Mouse (Mus musculus) spleen, adult 18-20 months (tissue): ENCODE measurements around the gene Akr7a5.

Experiments used
- DNase-seq, 2 experiments: peaks; one replicate each; pipeline ENCODE4 v3.0.0; 2022; ENCODE audit warnings: mixed read lengths in 2 of 2

Akr7a5 gene

DNA sequence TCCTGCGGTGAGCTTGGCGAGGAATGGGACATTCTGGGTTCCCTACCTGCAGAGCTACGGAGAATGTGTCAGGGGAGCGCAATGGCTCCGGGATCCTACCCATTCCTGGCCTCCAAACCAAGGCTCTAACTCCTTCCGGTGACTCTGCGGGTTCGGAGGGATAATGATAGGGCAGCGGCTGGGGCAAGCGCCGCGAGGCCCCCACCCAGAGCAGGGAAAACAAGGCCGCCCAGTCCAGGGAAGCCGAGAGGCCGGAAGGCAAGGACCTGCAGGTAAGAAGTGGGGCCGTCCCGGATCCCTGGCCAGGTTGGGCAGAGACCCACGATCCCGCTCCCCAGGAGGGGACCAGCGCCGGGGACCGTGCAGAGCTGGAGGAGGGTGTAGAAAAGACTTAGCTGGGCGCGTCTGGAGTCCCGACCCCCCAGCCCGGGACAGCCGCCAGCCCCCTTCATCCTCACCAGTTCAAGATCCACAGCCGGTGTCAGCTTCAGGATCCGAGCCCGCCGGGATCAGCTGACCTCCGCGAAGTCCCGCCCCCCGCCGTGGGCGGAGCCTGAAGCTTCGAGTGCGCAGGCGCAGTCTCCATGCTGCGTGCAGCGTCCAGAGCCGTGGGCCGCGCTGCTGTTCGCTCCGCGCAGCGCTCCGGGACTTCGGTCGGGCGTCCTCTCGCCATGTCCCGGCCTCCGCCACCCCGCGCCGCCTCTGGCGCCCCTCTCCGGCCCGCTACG is at the start of gene Akr7a5, which contains the start of gene Pqlc2:
Akr7a5 (plus strand) TSS at position 574 of the 728 bp plus-strand sequence.
Pqlc2 (minus strand) TSS at position 538 of the 728 bp plus-strand sequence.
- peak; percentile 95 to 100 for DNase-seq

DNA sequence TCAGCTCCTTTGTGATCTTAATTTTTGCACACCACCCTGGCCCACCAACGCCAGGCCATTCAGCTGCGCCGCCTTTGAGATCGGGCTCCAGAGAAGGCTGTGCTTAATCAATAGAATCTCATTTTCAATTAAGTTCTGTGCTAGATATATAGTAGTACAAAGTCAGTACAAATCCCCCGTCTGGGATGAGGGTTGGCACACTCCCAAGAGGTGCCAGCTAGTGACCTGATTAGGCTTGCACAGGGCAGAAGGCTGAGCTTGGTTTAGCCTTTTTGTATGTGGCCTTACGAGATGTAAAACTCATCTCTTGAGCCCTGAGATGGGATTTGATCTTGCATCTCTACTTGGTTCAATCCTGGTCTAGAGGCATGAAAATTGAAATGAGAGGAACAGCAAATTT is 47.6 kb upstream of the Akr7a5 start:
- no peak for DNase-seq

DNA sequence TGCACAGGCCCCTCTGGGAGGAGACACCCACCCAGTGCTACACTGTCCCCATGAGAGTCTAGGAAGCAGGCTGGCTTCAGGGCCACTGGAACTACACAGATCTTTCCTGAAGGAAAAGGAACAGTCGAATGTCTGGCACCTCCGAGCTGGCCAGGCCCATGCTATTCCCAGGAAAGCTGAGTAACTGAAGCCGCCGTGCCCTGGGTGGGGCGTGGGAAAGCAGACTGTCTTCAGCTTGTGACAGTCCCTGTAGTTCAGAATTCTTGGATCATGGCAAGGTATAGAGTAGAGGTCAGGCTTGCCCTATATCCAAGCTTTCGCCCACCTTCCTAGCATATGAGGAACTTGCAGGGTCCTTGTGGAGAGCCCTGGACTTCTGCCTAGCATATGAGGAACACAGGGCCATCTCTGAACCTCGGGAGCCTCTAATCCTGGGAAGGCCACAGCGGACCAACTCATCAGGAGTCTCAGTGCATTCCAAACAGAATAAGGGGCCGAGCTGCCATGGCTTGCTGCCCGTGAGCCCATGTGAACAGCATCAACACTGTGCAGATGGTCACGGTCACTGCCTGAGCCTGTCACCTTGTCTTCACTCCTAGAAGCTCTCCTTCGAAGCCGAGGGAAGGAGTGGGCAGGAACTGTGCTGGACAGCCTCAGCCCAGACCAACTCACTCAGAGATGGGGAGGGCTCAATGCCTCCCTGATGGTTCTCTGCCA is 44.6 kb upstream of the Akr7a5 start:
- DNase-seq = no peak

DNA sequence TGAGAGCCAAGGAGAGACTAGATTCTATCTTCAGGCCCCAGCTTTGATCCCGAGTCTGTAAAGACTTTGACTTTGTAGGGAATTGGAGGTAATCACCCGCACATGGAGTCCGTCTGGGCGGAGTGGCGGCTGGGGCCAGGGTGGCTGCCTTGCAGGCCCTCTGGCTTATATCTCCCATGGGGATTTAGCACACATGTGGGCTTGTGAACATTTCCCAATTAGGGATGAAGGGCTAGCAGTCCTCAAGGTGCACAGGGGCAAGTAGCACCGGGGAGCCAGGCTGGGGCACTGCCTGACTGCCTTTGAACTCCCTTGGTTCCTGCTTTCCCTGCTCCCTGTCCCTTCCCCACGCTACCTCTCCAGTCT is 44.1 kb upstream of the Akr7a5 start:
- no peak for DNase-seq

DNA sequence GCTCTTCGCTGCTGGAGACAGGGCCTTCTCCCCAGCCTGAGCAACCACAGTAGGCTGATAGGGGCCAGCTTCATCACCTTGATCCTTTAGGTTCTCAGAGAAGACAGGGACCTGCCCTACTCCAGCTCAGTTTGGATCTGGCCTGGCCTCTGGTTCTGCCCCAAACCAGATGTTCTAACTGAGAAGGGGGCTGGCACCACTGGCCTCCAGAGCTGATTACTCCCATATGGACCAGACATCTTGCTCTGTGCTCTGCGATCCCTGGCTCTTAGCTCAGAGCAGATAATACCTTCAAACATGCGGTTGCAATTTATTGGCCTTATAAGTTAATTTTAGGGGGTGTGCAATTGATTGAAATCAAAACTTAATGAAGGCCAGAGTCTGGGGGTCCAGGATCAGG is 43.2 kb upstream of the Akr7a5 start:
- no peak for DNase-seq

DNA sequence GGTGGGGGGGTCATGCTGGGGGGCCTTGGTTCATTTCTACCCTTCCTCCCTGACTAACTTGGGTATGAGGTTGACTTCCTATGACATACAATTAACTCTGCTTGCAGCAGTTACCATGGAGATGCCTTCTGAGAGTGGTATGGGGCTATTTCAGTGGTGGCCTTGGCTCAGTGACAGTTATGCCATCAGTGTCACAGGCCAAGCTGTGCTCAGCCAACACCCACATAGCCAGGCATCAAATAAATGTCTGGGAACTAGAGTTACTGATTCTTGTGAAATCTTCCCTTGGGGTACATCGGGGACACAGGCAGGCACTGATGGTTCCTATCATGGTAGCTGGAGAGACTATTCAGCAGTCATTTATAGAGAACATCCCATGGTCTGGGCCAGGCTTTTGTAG is 42.3 kb upstream of the Akr7a5 start:
- DNase-seq = no peak

DNA sequence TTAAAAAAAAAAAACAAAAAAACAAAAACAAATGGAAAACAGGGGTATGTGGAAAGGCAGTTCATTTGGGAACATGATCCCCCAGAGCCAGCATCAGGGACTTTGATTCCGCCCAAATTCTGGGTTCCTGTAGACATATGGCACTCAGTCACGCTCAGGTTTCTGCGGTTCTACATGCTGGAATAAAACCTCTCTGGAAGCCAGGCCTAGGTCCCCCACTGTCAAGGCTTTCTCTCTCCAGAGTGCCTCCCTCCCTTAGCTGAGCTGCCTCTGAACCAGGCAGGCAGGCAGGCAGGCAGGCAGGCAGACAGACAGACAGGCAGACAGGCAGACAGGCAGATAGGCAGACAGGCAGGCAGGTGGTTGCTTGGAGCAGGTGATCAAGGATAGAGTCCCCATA is 40.4 kb upstream of the Akr7a5 start:
- no peak for DNase-seq

DNA sequence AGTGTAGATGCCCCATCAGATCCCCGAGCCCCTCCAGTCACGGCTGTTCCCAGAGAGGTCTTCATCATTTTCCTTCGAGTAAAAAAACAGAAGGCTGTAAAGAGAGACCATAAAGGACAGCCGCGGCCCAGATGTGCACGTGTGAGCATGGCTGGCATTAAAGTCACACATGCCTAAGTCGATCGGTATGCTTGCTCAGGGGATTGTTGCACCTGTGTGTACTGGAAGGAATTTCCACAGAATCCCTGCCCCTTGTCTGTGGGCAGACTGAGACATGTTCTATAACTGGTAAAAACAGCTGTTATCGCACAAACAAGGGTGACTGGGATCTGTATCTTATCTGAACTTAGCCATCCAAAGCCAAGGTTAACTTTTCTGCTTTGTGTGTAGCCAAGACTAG is 39.0 kb upstream of the Akr7a5 start:
- no peak for DNase-seq

DNA sequence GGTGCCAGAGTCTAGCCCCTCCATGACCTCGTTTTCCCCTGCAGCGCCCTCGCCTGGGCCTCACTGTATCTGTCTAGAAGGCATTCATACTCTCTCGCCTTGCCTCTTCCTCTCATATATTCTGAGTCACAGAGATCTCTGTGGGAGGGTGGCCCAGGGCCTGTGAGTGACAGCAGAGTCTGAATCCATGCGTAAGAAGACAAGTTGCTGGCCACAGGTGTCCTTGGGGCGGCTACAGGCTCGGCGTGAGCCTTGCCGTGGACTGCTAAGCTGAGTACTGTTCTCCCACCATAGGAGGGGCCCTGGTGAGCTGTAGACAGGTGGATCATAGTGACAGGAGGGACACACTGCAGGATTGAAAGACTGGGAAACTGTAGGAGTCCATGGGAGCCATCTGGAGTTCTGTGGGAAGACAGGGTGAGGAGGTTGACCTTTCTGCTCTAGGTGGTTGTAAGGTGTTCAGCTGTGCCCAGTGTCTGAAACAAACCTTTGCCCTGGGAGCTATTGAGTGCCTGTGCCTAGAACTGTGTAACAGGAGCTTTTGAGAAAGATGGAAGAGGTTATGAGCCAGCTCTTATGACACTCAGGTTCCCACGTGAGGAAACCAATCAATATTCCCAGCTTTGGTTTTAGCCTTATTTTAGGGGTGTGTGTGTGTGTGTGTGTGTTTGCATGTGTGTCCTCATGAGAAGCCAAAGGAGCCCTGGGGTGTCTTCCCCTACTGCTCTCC is 37.4 kb upstream of the Akr7a5 start:
- no peak for DNase-seq

DNA sequence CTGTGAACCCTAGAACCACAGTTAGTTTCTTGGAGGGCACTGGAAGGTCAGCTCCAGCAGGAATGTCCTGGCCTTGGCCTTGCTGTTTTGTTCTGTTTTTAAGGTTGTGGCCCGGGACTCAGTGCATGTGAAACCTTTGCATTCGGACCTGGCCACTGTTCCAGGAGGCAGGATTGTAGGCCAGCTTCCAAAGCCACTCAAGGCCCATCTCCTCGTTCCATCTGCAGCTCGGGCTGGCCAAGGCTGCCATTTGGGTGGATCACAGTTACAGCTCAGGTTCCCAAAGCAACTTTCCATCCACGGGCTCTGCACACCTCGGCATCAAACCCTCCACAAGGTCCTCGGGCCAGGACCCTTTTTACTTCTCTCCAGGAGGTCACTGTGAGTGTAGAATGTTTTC is 36.0 kb upstream of the Akr7a5 start:
- no peak for DNase-seq

DNA sequence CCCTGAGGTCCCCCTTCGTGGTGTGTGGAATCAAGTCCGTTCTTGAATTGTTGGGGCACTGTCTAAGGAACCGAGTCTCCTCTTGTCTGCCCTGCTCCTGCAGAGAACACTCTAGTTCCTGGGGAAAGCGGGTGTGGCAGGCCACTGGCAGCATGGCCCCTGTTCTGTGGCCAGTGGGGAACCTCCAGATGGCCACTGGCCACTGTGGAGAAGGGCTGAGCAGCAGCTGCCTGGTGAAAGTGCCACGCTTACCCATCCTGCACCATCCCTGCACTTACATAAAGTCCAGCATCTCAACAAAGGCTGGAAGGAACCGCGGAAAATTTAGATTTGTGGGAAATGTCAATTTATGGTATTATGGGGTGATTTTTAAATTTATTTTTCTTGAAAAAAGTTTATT is 34.1 kb upstream of the Akr7a5 start:
- no peak for DNase-seq

DNA sequence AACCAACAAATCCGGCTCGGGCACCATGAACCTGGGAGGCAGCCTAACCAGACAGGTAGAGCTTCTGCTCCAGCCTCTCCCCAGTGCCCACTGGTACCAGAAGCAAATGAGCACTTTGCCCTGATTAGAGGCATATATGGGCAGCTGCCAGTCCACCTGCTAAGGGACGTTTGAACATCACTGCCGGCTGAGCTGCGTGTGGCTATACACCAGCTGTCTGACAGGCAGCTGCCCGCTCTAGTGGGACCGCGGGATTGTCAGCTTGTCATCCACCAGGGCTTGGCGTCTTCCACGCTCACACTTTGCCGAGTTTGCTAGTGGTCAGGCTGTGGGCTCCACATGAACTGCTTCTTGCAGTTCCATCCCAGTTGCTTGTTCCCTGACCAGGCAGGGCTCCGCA is 30.0 kb upstream of the Akr7a5 start:
- no peak for DNase-seq

DNA sequence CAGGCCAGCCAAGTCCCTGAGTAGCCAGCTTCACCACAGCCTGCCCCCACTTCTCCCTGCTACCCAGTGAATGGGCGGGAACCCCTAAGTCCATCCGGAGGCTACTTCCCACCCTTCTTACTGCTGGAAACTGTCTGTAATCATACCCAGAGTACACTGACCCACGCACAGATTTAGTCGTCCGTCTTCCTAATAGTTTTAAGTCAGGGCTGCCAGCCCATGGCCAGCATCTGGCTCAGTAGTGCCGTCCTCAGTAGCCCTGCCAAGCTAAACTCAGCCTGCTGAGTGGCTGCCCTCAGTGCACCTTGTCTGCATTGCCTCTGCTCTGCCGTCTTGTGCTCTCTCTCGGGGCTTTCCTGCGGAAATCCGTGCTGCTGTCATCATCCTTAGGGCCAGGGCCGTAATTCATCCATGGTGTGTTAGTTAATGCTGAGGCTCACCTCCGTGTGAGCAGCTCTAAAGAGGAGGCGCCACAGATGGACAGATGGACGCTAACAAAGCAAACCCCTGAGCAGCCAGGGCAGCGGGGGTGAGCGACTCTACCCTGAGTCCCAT is 28.7 kb upstream of the Akr7a5 start:
- no peak for DNase-seq

DNA sequence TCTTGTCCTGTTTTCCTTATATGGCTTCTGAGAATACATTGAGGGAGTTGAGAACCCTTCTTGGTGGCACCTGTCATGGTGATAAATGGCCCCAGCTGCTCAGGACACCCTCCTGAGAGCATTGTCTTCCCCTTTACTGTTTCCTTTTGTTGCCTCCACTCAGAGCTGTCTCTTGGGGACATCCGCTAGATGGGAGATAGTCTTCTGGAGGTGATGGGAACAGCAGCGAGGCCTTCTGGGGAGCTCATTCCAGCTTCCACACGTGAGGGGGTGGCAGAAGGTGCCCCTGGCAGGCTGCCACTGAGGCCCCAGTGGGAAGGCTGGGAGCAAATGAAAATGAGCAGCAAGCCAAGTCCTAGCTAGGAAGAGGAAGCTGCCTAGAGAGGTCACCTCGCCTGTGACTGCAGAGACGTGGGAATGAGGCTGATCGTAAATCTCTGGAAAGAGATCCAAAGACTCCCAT is 27.6 kb upstream of the Akr7a5 start:
- no peak for DNase-seq

DNA sequence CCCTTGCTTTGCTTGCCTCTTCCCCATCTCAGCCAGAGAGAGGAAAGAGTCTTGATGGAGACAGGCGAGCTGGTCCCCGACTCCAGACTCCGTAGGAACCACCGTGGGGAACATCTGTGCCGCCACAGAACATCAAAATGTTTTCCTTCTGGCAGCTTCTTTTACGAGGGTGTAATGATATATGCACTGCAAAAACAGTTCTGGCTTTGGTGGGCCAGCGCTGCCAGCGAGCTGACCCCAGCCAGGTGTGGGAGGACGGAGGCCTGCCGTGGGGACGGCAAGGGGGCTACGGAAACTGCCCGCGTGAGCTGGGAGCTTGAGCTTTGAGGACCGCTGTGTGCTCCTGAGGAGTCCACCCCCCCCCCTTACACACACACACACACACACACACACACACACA is 25.7 kb upstream of the Akr7a5 start:
- DNase-seq = no peak

DNA sequence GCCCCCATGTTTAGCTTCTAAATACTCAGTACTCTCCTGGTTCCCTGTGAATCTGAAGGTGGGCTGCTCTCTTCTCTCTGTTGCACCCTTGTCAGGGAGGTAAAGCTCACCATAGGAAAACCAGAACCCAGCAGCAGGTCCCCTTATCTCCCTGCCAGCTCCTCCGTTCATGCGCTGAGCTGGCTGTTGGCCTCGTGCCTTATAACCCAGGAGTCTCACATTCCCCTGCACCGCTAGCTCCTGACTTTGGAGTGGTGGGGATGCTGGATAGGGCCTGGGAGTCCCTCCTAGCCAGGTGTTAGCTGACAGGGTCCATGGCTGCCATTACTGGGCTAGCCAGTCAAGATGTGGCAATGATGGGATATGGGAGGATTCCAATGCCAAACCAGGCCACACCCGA is 24.3 kb upstream of the Akr7a5 start:
- no peak for DNase-seq

DNA sequence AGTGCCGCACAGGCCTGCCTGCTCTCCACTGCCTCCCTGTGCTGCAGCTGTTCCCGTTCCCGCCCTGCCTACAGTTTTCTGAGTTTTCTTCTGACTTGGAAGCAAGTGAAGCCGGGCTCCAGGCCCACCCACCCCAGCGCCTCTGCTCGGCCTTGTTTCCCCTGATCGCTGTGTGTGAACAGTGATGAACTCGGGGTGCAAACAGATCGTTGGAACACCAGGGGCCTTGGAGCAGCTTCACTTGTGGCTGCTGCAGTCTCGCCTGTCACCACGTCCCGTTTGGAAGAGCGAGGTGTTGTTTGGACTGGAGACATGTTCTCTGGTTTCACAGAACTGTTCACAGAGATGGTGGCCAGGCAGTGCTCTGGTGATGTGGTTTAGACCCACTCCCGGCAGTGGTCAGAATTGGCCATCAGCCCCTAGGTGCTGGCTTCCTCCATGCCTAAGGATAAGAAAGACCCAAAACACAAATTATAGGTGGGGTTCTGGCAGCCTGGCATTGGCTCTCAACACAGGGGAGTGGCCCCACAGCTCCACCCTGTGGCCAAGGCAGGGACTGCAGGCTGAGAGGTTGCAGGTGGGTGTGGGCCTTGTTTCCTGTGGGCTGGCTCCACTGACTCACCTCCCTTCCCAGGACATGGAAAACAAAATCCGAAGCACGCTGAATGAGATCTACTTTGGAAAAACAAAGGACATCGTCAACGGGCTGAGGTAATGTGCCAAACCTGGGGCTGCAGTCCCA is 23.3 kb upstream of the Akr7a5 start:
- peak; percentile 57 to 81 for DNase-seq

DNA sequence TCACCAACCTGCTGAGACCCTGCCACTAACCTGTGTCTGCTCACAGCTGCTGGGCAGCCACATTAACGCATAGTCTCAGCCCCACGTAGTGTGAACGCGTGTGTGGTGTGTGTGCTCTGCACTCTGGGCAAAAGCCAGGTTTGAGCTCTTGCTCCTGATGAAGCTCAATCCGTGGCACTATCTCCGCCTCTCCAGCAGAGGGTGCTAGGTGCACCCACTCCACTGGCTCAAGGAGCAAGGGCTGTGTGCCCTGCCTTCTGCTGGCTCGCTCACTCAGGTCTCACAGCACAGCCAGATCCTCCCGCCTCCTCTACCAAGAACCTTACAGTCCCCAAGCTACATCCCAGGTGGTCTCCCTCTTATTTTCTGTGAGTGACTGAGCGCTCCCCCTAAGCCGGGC is 21.5 kb upstream of the Akr7a5 start:
- peak in 1 of 2 experiments; percentile 29 for DNase-seq

DNA sequence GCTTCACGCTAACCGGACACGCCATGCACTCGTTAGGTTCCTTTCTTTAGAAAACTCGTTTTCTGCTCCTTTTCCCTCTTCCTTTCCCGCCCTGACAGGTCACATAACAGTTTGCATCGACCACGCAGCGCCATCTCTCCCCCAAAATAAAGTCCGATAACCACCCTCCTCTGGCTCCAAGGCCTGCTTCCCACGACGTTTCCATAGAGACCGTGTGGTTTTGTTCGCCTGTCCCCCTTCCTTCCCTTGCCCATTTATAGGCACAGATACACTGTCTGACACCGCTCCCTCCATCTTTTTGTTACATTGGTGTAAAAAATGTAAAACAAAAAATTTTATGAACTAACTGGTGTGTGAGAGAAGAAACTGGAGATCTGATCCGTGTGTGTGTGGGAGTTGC is 19.4 kb upstream of the Akr7a5 start:
- DNase-seq = no peak

DNA sequence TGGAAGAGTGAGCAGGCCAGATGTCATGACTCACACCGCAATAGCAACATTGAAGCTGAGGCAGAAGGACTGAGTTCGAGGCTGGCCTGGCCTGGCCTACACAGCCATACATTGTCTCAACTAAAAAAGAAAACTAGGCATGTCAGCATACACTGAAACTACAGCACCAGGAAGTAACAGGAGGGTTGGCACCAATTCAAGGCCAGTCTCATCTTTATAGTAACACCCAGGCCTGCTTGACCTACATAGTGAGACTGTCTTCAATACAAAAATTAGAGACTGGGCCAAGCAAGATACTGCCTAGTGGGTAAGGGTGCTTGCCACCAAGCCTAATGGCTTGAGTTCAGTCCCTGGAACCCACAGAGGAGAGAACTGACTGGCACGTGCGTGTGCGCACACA is 18.5 kb upstream of the Akr7a5 start:
- no peak for DNase-seq

DNA sequence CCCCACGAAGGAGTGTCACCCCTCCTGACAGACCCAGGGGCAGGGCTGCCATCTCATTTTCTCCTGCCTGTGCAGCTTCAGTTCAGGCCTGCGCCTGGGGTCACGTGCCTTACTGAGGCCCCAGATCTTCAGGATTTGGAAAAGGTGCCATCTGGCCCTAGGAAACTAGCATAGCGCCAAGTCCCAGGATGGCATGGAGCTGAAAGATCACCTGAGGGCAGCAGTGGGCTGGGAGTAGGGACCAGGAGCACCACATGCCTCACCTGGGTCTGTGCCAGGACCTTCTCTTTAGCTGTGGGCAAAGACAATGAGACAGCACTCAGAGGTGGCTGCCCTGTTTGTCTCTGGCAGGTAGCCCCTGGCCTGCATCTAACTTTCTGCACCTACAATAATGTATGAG is 13.0 kb upstream of the Akr7a5 start:
- no peak for DNase-seq

DNA sequence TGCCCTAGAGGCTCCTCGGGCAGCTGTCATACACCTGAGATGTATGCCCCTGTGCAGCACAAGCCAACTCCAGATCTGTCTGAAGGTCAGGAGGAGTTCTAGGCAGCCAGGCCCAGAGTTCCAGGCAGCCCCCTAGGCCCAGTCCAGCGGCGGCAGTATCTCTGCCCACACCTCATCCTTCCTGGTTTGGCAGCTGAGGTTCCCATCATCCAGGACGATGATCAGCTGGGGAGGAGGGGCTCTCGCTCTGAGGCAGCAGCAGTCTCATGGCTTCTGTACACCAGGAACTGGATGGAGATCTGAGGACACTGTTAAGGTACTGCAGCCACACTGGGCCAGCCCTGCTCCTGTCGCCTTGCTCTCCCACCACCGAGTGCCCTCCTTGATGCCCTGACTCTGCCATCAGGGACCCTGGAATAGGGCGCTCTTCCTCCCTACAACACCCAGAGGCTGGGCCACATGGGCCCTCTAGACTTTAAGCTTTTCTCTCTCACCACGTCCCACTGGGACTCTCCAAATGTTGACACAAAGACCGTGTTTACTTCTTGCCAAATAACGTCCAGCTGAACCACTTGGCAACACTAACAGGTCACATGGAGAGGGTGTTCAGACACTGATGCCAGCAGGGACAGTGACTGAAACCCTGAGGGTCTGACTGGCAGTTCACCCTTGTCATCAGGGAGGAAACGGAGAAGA is 11.7 kb upstream of the Akr7a5 start:
- DNase-seq = no peak
